Mouse (Mus musculus) ES-CJ7 (cell line): ENCODE measurements around the gene Serpina3f.

ENCODE experiments used
- DNase-seq: peaks from one replicate; pipeline ENCODE4 v3.0.0; 2011; ENCODE audit warnings: low read depth, low spot score

Gene Serpina3f

GRCm38 (mm10) chr12:104248231-104248630 lies 33.9 kb downstream of the Serpina3f start:
- DNase-seq, result no peak

GRCm38 (mm10) chr12:104261041-104261440 lies 46.7 kb downstream of the Serpina3f start:
- DNase-seq, result no peak

- DNase-seq, result peak; percentile 88
Measured at GRCm38 (mm10) chr12:104262863-104263262, 48.5 kb downstream of the Serpina3f start, which contains the start of gene Serpina3i. Gene Serpina3i (plus strand): TSS chr12:104263122.

GRCm38 (mm10) chr12:104266374-104266773 lies 52.0 kb downstream of the Serpina3f start:
- DNase-seq, result no peak
